Mouse (Mus musculus): ENCODE measurements around the gene Ilf3.
A peak's percentile ranks its signal among the peaks of the same experiment; 100 is the strongest.

Gene Ilf3

DNA sequence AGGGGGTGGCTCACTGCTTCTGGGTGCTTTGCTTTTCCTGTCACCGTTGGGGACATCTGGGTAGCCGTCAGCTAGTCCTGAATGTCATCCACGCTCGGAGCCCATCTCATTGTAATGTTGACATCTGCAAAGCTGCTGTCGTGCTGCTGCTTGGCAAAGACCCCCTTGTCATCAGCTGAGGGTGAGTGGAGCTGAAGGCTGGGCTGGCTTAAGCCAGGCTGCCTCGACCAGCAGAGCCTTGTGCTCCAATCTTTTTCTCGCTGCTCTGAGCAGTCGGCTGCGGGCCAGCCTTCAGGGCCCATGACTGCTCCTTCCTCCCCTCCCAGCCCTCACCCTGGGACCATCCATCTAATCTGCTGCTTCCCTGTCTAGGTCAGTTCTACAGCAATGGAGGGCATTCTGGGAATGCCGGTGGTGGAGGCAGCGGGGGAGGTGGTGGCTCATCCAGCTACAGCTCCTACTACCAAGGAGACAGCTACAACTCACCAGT lies 35.1 kb downstream of the Ilf3 start:
- DNase-seq (ENCODE audit: low spot score in 2 of 2) = no peak

DNA sequence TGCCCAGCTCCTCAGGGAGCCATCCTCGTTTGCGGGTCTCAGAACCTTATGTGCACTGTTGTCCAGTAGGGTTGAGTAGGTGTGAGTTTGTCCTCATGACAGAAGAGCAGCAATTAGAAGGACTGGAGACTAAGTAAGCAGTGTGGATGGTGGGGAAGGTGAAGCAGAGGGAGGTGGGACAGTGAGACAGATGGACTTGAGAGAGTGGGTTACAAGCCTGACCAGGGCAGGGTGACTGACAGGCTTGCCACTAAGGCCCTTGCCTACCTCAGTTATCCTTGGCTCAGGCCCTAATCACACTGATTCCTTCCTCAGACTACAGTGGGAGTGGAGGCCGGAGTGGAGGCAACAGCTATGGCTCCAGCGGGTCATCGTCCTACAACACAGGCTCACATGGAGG lies 36.1 kb downstream of the Ilf3 start:
- no peak for DNase-seq (ENCODE audit: low spot score in 2 of 2)

DNA sequence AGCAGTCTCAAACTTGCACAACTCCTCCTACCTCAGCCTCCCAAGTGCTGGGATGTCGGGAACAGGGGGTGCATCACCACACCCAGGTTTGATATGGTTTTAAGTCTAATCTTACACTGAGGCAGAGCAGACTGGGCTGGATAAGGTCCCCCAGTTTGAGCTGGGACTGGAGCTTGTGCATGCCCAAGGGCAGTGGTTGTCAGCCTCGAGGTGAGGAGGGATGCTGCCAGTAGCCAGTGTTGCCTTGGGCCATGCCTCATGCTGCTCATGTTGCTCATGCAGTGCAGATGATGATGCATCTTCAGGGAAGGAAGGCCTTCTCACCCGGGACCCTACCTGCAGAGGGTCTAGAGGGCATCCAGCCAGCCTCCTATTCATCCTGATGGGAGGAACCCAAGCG lies 37.9 kb downstream of the Ilf3 start:
- DNase-seq (ENCODE audit: low spot score in 2 of 2) = no peak

- peak in 1 of 2 experiments; percentile 47 for DNase-seq (ENCODE audit: low spot score in 2 of 2)
These were observed 40.3 kb downstream of the Ilf3 start for GRCm38 (mm10) chr9:21407951-21408350.

DNA sequence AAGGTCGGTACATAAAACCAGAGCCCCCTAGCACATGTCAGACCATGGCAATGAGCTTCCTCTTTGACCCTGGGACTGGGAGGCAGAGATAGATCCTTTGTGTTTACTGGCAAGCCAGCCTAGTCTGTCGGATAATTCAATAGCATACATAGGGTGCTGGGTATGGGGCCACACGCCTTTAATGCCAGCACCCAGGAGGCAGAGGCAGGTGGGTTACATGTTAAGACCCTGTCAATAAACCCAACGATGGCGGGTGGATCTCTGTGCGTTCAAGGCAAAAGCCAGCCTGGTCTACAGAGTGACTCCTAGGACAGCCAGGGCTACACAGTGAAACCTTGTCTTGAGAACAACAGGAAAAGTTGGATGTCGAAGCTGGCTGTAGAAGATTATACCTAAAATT lies 41.0 kb downstream of the Ilf3 start:
- DNase-seq (ENCODE audit: low spot score in 2 of 2) = no peak

- peak; percentile 77 to 89 for DNase-seq (ENCODE audit: low spot score in 2 of 2)
These were observed 42.1 kb downstream of the Ilf3 start for GRCm38 (mm10) chr9:21409592-21410317.

DNA sequence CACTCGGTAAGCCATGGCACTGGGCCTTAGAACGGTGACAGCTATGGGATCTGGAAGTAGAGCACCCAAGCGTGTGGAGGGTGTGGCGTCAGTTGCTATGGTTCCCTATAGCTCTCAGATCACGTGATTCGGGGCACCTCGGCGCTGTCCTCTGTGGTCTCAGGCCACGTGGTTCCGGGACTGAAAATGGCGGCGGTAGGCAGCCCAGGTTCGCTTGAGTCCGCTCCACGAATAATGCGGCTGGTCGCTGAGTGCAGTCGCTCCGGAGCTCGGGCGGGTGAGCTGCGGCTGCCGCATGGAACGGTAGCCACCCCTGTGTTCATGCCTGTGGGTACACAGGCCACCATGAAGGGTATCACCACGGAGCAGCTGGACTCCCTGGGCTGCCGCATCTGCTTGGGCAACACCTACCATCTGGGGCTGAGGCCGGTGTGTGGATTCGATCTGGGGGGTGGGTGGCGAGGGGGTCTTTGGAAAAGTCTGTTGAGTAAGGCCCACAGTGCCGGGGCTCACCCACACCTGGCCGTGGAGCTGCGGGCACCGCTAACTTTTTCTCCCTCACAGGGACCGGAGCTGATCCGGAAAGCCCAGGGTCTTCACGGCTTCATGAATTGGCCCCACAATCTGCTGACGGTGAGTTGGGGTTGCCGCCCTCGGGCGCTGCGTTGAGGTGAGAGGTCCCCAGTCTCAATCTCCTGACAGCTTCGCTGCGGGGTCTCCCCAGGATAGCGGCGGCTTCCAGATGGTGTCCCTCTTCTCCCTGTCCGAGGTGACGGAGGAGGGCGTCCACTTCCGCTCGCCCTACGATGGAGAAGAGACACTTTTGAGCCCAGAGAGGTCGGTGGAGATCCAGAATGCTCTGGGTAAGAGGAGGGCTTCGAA lies 44.2 kb downstream of the Ilf3 start, which contains the start of gene Qtrt1:
Gene Qtrt1, plus strand, starts transcription at position 169 of the 882 bp plus-strand sequence.
- DNase-seq (ENCODE audit: low spot score in 2 of 2) = peak; percentile 73 to 89

- DNase-seq (ENCODE audit: low spot score in 2 of 2) = no peak
These were observed 50.2 kb downstream of the Ilf3 start for GRCm38 (mm10) chr9:21417866-21418265.

- DNase-seq (ENCODE audit: low spot score in 2 of 2) = peak in 1 of 2 experiments; percentile 43
These were observed 52.0 kb downstream of the Ilf3 start for GRCm38 (mm10) chr9:21419646-21420045.

- peak; percentile 95 to 97 for DNase-seq (ENCODE audit: low spot score in 2 of 2)
These were observed 57.2 kb downstream of the Ilf3 start, which contains the start of gene Dnm2 for GRCm38 (mm10) chr9:21424631-21425555. Dnm2 (plus strand) TSS chr9:21424908.

- peak in 1 of 2 experiments; percentile 33 for DNase-seq (ENCODE audit: low spot score in 2 of 2)
These were observed 57.9 kb downstream of the Ilf3 start for GRCm38 (mm10) chr9:21425556-21425945.

DNA sequence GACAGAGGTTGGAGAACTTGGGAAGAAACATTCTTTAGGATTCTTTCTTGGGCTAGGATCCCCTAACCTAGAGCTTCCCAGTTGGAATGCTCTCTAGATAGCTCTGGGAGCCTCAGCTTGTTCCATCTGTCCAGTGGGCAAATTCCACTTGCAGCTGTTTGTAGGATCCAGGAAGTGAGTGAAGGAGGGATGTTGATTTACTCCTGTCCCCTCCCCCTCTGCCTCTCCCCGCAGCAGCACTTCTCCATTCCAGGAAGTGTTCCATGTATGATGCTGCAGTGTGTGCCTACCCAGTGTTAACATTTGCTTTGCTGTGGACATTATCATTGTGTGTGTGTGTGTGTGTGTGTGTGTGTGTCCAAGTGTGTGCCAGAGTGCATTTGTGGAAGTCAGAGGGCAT lies 58.3 kb downstream of the Ilf3 start:
- DNase-seq (ENCODE audit: low spot score in 2 of 2) = peak in 1 of 2 experiments; percentile 30

- no peak for DNase-seq (ENCODE audit: low spot score in 2 of 2)
These were observed 58.9 kb downstream of the Ilf3 start for GRCm38 (mm10) chr9:21426525-21426924.

DNA sequence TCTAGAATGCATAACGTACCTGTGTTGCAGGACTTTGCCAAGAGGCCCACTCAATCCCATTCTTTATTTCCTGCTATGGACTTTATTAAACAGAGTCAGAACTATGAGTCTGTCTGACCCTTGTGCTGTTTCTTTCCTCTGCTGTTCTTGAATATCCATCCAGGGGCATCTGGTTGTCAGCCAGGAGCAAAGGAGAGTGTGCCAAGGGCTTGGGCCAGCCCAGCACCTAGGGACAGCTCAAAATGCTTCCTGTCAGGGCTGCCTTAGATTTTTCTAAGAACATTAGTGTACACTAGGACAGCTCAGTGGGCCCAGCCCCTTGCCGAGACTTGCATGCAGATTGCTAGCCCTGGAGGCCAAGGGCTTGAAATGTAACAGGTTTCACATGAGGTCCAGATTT lies 60.1 kb downstream of the Ilf3 start:
- no peak for DNase-seq (ENCODE audit: low spot score in 2 of 2)

DNA sequence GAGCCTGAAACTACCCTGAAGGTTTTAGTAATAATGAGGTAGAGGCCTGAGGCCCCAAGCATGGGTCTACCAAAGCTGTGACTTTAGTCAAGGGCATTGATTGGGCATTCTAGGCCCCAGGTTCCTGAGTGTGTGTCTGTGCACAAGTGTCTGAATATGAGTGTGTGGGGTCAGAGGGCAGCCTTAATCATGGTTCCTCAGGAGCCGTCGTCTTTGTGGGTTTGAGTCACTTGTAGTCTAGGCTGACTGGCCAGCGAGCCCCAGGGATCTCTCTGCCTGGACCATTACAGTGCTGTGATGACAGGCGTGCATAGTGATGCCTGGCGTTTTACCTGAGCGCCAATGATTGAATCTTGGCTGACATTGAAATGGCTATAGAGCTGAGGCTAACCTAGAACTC lies 60.5 kb downstream of the Ilf3 start:
- no peak for DNase-seq (ENCODE audit: low spot score in 2 of 2)

DNA sequence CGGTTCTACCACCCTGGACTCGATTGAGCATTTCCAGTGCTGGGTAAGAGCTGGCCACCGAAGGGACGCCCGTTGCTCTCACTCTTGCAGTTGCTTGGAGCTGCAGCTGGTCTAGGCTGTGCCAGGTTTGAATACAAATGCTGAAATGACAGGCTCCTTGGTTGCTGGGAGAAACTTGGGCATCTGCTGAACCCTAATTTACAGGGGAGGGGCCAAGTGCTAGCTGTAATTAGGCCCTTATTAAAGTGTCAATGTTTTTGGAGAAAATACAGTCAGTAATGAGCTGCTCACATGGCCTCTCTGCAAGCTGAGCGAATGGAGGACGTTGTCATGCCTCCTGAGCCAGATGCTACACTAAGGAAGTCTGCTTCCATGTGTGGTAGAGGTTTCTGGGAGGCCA lies 63.1 kb downstream of the Ilf3 start:
- no peak for DNase-seq (ENCODE audit: low spot score in 2 of 2)

DNA sequence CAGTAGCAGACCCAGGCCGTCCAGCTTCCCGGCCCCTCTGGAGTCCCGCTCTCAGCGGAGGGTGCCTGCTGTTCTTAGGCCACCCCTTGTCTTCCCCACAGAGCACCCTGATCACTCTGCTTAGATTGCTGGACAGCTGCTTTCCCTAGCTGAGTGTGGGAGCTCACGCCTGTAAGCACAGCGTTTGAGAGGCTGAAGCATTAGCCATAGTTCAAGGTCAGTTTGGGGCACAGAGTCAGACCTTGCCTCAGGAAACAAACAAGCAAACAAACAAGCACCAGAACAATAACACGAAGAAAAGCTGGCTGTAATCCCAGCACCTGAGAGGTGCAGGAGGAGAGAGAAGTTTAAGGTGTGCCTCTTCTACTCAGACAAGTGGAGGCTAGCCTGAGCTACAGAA lies 64.4 kb downstream of the Ilf3 start:
- DNase-seq (ENCODE audit: low spot score in 2 of 2) = no peak

- no peak for DNase-seq (ENCODE audit: low spot score in 2 of 2)
These were observed 66.1 kb downstream of the Ilf3 start for GRCm38 (mm10) chr9:21433766-21434165.

DNA sequence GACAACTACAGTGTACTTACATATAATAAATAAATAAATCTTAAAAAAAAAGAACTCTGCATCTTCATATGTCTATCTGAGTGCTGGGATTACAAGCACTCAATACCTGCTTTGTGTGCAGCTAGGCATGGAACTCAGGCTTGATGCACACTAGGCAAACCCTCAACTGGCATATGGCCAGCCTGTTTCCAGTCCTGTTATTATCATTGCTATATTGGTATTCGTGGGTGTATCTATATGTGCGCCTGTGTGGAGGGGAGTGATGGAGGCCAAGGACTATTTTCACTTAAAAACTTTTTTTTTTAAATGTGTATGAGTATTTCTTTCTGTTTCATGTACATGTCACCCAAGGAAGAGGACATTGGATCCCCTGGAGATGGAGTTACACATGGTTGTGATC lies 66.7 kb downstream of the Ilf3 start:
- DNase-seq (ENCODE audit: low spot score in 2 of 2) = no peak

DNA sequence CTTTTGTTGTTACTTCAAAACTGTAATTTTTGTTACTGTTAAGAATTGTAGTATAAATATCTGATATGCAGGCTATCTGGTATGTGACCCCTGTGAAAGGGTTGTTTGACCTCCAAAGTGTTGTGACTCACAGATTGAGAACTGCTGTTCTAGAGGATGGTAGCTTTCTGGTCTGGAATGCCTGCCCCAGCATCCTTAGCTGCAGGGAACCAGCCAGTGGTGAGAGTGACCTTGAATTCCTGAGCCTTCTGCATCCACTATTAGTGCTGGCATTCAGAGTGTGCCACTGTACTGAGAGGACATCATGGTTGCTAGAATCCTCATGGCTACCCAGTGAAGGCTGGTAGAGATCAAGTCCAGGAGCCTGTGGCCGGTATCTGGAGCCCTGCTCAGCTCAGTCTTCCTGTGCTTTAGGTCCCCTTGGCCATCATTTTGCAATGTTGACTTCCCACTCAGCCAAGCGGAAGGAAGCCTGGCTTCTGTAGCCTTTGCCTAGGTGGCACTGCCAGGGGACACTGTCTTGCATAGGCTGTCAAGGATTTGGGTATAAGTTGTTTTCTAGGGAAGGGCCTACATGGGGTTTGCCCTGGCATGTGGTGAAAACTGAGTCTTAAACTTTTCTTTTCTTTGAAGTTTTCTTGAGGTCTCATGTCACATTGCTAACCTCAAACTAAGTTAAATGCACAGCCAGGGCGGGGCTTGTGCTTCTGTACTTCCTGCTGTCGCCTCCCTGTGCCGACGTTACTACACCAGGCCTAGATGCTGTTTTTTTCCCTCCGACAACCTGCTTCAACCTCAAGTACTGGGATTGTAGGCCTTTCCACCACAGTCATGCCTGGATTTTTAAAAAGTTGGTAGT lies 68.3 kb downstream of the Ilf3 start:
- peak in 1 of 2 experiments; percentile 67 for DNase-seq (ENCODE audit: low spot score in 2 of 2)

GRCm38 (mm10) chr9:21437577-21437976 lies 69.9 kb downstream of the Ilf3 start:
- no peak for DNase-seq (ENCODE audit: low spot score in 2 of 2)

Measured in spleen, postnatal 10 days (tissue).